Mouse (Mus musculus): Measurements from ENCODE around the gene Il17rc.

DNA sequence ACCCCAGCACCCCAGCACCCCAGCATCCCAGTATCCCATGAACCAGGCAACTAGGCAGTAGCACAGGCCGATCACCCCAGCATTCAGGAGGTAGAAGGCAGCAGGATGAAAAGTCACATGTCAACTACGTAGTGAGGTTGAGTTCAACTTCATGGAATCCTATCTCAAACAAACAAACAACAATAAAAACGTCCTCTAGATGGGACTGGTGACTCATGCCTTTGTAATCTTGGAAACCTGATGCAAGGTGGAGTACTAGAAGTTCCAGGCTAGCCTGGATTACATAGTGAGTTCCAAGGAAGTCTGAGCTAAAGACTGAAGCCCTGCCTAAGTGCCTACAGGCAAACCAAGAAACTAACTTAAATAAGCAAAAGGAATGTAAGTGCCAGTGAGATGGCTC is 40.4 kb upstream of the Il17rc start:
- TF ChIP-seq HCFC1 (IDR thresholded peaks at IDR 0.05; ENCODE audit: borderline replicate concordance, insufficient read depth, low read length) (no peak), ZC3H11A (IDR thresholded peaks at IDR 0.05; ENCODE audit: borderline replicate concordance, low read depth, low read length) (no peak), ZNF384 (IDR thresholded peaks at IDR 0.05; ENCODE audit: low read depth, low read length) (no peak)

Measured in ES-E14 (cell line).